Mouse (Mus musculus): ENCODE measurements around the gene Foxf1. TPM values are rescaled to one million over a fixed set of nuclear protein-coding genes. Genes with fewer than 3 reads are reported as not detected.

Gene Foxf1
- polyA plus RNA-seq, 1 experiment from 2014 or later = 0.91 TPM

DNA sequence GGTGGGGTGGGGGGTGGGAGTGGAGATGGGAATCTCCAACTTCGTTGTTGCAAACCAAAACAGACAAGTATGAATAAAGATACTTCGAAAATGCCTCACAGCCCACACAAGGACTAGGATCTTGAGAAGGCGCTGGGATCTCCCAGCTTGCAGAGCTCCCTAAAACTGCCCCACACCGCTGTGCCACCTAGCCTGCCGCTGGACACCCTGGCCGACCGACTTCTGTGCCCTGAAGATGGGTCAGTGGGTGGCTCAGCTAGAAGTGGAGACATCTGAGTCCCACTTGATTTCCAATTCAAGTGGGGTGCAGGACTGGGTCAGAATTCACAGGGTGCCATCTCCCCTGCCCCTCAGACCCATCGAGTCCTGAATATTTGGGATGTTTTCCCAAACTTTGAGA is 37.5 kb downstream of the Foxf1 start:
- H3K4me1 ChIP-seq (replicated peaks; ENCODE audit: control insufficient read depth, insufficient read depth, low read length) = peaks cover 4% of the 10 kb centered on the region; the same call in 1 of the 2 replicates
- no peak for ATAC-seq (replicated peaks; ENCODE audit: low FRiP score)
- no peaks in the 10 kb centered on the region; the same call in 1 of the 2 replicates for H3K9me3 ChIP-seq (ENCODE audit: control insufficient read depth, low read length)
- no peak overlapping the region for H3K27ac ChIP-seq (ENCODE audit: low read depth, low read length)
- H3K9ac ChIP-seq (ENCODE audit: low read length) = no peak overlapping the region
- DNase-seq (ENCODE audit: low spot score) = no peak
- WGBS = 5% methylated on average over 8 of the region's 8 CpGs
- H3K36me3 ChIP-seq (ENCODE audit: control insufficient read depth, insufficient read depth, low read length) = no peaks in the 10 kb centered on the region
- H3K27me3 ChIP-seq (ENCODE audit: control insufficient read depth, insufficient read depth, low read length) = peaks cover 98% of the 10 kb centered on the region
- no peak overlapping the region for H3K4me3 ChIP-seq (ENCODE audit: low read depth, low read length)
- no peak overlapping the region for H3K4me2 ChIP-seq (ENCODE audit: low read depth, low read length, severe bottlenecking)

DNA sequence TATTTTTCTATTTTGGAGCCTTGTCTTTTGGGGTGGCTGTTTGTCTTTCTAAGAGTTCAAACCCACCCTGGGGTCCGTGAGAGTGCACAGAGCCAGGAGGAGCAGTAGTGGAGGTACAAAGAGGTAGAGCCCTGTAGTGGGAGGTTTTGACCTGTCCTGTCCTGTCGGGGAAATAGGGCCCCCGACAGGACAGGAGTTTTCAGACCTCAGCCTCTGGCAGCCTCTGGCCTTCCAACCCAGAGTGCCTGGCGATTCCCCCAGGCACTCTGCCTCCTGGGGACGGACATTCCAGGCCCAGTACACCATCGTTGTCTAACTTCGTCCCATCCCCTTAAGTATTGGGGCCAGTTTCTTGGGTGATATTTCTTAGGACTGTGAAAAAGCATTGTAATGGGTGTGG is 38.2 kb downstream of the Foxf1 start:
- Histone ChIP-seq H3K9ac (ENCODE audit: low read length) (no peak overlapping the region), H3K4me3 (ENCODE audit: low read depth, low read length) (no peak overlapping the region), H3K36me3 (ENCODE audit: control insufficient read depth, insufficient read depth, low read length) (no peaks in the 10 kb centered on the region), H3K4me2 (ENCODE audit: low read depth, low read length, severe bottlenecking) (no peak overlapping the region), H3K9me3 (ENCODE audit: control insufficient read depth, low read length) (no peaks in the 10 kb centered on the region; the same call in 1 of the 2 replicates), H3K27me3 (ENCODE audit: control insufficient read depth, insufficient read depth, low read length) (peaks cover 98% of the 10 kb centered on the region), H3K27ac (ENCODE audit: low read depth, low read length) (no peak overlapping the region), H3K4me1 (replicated peaks; ENCODE audit: control insufficient read depth, insufficient read depth, low read length) (peaks cover 1% of the 10 kb centered on the region; the same call in 1 of the 2 replicates)
- ATAC-seq (replicated peaks; ENCODE audit: low FRiP score) (no peak), DNase-seq (ENCODE audit: low spot score) (no peak)
- 6% methylated on average over 7 of the region's 7 CpGs for WGBS

DNA sequence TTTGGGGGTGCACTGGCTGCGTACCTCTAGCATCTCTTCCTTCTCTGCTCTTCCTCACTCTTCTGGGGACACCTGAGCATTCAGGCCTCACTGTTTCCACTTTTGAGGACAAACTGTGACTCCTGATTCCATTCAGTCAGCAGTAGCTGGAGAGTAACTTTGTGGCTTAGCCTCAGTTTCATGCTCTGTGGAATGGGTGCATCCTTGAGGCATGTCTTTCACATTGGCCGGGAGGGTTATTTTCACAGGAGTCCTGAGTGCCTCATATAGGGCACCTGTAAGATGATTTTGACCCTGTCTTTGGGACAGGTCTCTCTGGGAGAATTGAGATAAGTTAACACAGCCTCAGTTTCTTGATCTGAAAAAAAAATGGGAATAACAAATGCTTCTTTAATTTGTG is 38.9 kb downstream of the Foxf1 start:
- WGBS = 28% methylated on average over 2 of the region's 2 CpGs
- DNase-seq (ENCODE audit: low spot score) (no peak), ATAC-seq (replicated peaks; ENCODE audit: low FRiP score) (no peak)
- peaks cover 2% of the 10 kb centered on the region; the same call in 1 of the 2 replicates for H3K4me1 ChIP-seq (replicated peaks; ENCODE audit: control insufficient read depth, insufficient read depth, low read length)
- H3K27ac ChIP-seq (ENCODE audit: low read depth, low read length) = no peak overlapping the region
- H3K4me3 ChIP-seq (ENCODE audit: low read depth, low read length) = no peak overlapping the region
- H3K36me3 ChIP-seq (ENCODE audit: control insufficient read depth, insufficient read depth, low read length) = no peaks in the 10 kb centered on the region
- H3K9me3 ChIP-seq (ENCODE audit: control insufficient read depth, low read length) = no peaks in the 10 kb centered on the region; the same call in 1 of the 2 replicates
- H3K4me2 ChIP-seq (ENCODE audit: low read depth, low read length, severe bottlenecking) = no peak overlapping the region
- H3K27me3 ChIP-seq (ENCODE audit: control insufficient read depth, insufficient read depth, low read length) = peaks cover 98% of the 10 kb centered on the region
- H3K9ac ChIP-seq (ENCODE audit: low read length) = no peak overlapping the region

DNA sequence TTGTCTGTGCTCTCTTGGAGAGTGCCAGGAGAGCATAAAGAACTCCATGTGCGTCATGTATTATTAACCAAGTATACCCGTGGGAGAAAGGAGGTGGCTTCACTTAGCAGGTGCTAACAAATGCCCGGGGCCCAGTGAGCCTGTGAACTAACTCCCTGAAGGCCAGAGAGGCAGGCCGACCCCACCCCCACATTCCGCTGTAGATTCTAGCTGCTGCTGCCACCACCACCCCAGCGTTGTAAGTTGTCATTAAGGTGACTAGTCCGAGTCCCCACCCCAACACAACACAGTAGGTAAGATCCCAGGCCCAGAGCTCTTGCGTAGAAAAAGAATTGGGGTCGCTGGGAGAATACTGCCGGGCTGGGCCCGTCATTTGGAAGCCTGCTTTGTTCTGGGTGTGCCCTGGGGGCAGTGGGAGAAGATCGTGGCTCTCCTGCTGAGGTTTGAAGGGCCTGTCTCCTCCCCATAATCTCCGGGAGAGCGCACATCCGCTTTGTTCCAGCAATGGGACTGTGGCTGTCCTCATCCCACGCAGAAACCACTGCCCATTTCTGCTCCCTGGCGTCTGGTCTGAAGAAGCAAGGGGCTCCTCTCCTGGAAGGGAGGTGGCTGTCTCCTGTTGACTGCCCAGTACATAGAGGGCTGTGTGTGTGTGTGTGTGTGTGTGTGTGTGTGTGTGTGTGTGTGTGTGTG is 40.5 kb downstream of the Foxf1 start:
- H3K9me3 ChIP-seq (ENCODE audit: control insufficient read depth, low read length) = no peaks in the 10 kb centered on the region; the same call in 1 of the 2 replicates
- no peak overlapping the region for H3K27ac ChIP-seq (ENCODE audit: low read depth, low read length)
- no peak overlapping the region for H3K9ac ChIP-seq (ENCODE audit: low read length)
- H3K4me2 ChIP-seq (ENCODE audit: low read depth, low read length, severe bottlenecking) = no peak overlapping the region
- H3K4me1 ChIP-seq (replicated peaks; ENCODE audit: control insufficient read depth, insufficient read depth, low read length) = peaks cover 10% of the 10 kb centered on the region; the same call in 1 of the 2 replicates
- peaks cover 99% of the 10 kb centered on the region for H3K27me3 ChIP-seq (ENCODE audit: control insufficient read depth, insufficient read depth, low read length)
- ATAC-seq (replicated peaks; ENCODE audit: low FRiP score) = 0 out of 2 replicates have a peak, but pooled peaks have one; percentile 5
- 2% methylated on average over 17 of the region's 17 CpGs for WGBS
- H3K4me3 ChIP-seq (ENCODE audit: low read depth, low read length) = no peak overlapping the region
- no peaks in the 10 kb centered on the region for H3K36me3 ChIP-seq (ENCODE audit: control insufficient read depth, insufficient read depth, low read length)
- DNase-seq (ENCODE audit: low spot score) = no peak

DNA sequence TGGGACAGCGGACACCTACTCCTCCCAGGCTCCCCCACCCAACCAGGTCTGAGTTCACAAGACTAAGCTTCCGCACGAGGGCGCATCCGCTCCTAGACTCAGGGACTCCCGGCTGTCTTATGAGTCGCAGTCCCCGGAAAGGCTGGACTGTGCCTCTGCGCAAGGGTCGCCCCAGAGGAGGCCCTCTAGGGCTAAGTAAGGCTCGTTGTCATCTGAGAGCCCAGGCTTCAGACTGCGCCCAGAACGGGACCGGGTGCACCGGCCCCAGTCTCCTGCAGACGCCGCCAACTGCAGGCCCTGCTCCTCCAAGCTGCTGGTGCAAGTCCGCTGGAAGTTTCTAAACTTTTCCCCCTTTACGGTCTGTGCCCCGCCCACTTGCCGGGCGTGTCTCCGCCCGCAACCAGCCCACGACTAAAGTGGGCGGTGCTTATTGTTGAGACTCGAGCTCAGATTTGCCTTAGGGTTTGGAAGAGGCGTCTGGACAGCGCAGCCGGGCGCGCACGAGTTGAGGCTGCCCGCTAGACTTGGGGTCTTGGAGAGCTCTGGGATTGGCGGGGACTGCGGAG is 41.2 kb downstream of the Foxf1 start:
- ATAC-seq (replicated peaks; ENCODE audit: low FRiP score) = peak; percentile 79
- peak; percentile 84 for DNase-seq (ENCODE audit: low spot score)
- no peaks in the 10 kb centered on the region for H3K36me3 ChIP-seq (ENCODE audit: control insufficient read depth, insufficient read depth, low read length)
- H3K4me1 ChIP-seq (replicated peaks; ENCODE audit: control insufficient read depth, insufficient read depth, low read length) = peaks cover 10% of the 10 kb centered on the region; the same call in 1 of the 2 replicates
- no peaks in the 10 kb centered on the region; the same call in 1 of the 2 replicates for H3K9me3 ChIP-seq (ENCODE audit: control insufficient read depth, low read length)
- peak overlapping the region; percentile 20 for H3K4me3 ChIP-seq (ENCODE audit: low read depth, low read length)
- no peak overlapping the region for H3K27ac ChIP-seq (ENCODE audit: low read depth, low read length)
- under 1% methylated on average over 36 of the region's 36 CpGs for WGBS
- no peak overlapping the region for H3K9ac ChIP-seq (ENCODE audit: low read length)
- peak overlapping the region; percentile 40 for H3K4me2 ChIP-seq (ENCODE audit: low read depth, low read length, severe bottlenecking)
- peaks cover 99% of the 10 kb centered on the region for H3K27me3 ChIP-seq (ENCODE audit: control insufficient read depth, insufficient read depth, low read length)

DNA sequence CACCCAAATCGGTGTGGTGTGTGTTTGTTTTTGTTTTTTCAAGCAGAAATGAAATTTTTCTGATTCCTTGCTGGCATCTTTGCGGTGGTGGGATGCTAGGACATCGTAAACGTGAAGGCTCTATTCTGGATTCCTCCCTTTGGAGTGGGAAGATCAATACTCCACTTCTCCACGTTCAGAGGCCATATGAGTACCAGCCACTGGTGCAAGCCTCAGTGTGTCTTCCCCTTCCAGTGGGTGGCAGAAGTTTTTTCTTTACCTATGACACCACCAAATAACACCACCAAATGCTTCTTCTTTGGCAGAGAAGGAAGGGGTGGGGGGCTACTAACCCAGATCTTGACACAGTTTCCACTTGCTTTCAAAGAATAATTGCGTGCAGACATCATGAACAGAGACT is 42.0 kb downstream of the Foxf1 start:
- DNase-seq (ENCODE audit: low spot score) = no peak
- WGBS = 4% methylated on average over 6 of the region's 6 CpGs

DNA sequence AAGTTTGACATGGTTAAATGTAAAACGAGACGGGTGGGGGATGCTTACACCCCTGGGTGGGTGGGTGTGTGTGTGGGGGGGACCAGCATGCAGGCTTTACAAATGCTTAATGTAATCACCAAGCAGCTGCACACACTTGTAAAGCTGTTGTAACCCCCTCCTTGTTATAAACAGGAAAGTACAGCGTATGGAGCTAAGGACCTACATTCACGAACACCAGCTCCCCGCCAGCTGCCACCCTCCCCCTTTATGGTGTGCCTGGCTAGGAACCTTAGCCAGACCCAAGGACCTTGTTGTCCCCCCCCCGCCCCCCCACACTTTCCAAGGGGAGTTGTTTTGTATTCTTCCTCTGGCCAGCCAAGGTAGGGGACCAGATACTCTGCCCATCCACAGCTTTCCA is 42.5 kb downstream of the Foxf1 start:
- Histone ChIP-seq H3K4me3 (ENCODE audit: low read depth, low read length) (no peak overlapping the region), H3K4me1 (replicated peaks; ENCODE audit: control insufficient read depth, insufficient read depth, low read length) (peaks cover 10% of the 10 kb centered on the region; the same call in 1 of the 2 replicates), H3K4me2 (ENCODE audit: low read depth, low read length, severe bottlenecking) (no peak overlapping the region), H3K9ac (ENCODE audit: low read length) (no peak overlapping the region), H3K27me3 (ENCODE audit: control insufficient read depth, insufficient read depth, low read length) (peaks cover 92% of the 10 kb centered on the region), H3K36me3 (ENCODE audit: control insufficient read depth, insufficient read depth, low read length) (no peaks in the 10 kb centered on the region), H3K9me3 (ENCODE audit: control insufficient read depth, low read length) (no peaks in the 10 kb centered on the region; the same call in 1 of the 2 replicates), H3K27ac (ENCODE audit: low read depth, low read length) (no peak overlapping the region)
- WGBS = 1% methylated on average over 6 of the region's 6 CpGs
- no peak for ATAC-seq (replicated peaks; ENCODE audit: low FRiP score)
- no peak for DNase-seq (ENCODE audit: low spot score)

More for the DNA sequence above, 42.0 kb downstream of the Foxf1 start:
- Histone ChIP-seq H3K36me3 (ENCODE audit: control insufficient read depth, insufficient read depth, low read length) (no peaks in the 10 kb centered on the region), H3K27me3 (ENCODE audit: control insufficient read depth, insufficient read depth, low read length) (peaks cover 97% of the 10 kb centered on the region), H3K4me2 (ENCODE audit: low read depth, low read length, severe bottlenecking) (no peak overlapping the region), H3K27ac (ENCODE audit: low read depth, low read length) (no peak overlapping the region), H3K9me3 (ENCODE audit: control insufficient read depth, low read length) (no peaks in the 10 kb centered on the region; the same call in 1 of the 2 replicates), H3K9ac (ENCODE audit: low read length) (no peak overlapping the region), H3K4me1 (replicated peaks; ENCODE audit: control insufficient read depth, insufficient read depth, low read length) (peaks cover 10% of the 10 kb centered on the region; the same call in 1 of the 2 replicates), H3K4me3 (ENCODE audit: low read depth, low read length) (no peak overlapping the region)
- ATAC-seq (replicated peaks; ENCODE audit: low FRiP score) = no peak

DNA sequence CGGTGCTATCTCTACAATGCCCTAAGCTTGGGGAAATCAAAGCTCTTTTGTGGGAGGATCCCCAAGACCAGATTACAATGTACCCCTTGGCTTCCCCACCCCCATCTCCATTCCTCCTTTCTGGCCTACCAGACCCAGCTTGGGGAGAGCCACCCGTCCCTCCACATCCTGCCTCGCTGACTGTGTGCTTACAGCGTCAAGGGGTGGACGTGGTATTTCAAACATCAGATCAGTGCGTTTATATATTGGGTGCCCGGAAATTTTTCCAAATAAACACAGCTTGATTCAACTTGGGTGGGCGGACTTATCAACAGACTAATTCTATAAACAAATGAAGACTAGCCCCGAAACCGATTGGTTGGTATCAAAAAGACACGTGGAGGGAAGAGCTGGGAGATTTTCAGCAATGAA is 43.1 kb downstream of the Foxf1 start:
- ATAC-seq (replicated peaks; ENCODE audit: low FRiP score) = no peak
- Histone ChIP-seq H3K4me1 (replicated peaks; ENCODE audit: control insufficient read depth, insufficient read depth, low read length) (peaks cover 10% of the 10 kb centered on the region; the same call in 1 of the 2 replicates), H3K9ac (ENCODE audit: low read length) (no peak overlapping the region), H3K4me2 (ENCODE audit: low read depth, low read length, severe bottlenecking) (no peak overlapping the region), H3K9me3 (ENCODE audit: control insufficient read depth, low read length) (no peaks in the 10 kb centered on the region; the same call in 1 of the 2 replicates), H3K27me3 (ENCODE audit: control insufficient read depth, insufficient read depth, low read length) (peaks cover 86% of the 10 kb centered on the region), H3K36me3 (ENCODE audit: control insufficient read depth, insufficient read depth, low read length) (no peaks in the 10 kb centered on the region), H3K27ac (ENCODE audit: low read depth, low read length) (no peak overlapping the region), H3K4me3 (ENCODE audit: low read depth, low read length) (no peak overlapping the region)
- no peak for DNase-seq (ENCODE audit: low spot score)
- WGBS = 1% methylated on average over 11 of the region's 11 CpGs
